Mouse (Mus musculus) intestine, embryonic 16.5 days (tissue): ENCODE data around the gene Btk. TPM values are rescaled to one million over a fixed set of nuclear protein-coding genes. Genes with fewer than 3 reads are reported as not detected.
"Not testable (repeated sequence)": the region's sequence is repeated elsewhere in the genome, so short reads cannot be mapped to it uniquely, and the experiment has no call there.

ENCODE experiments used
- ATAC-seq: fragments of 200-750 bp; cut with Nextera tagmentation; 2 replicates; pipeline ENCODE4 v1.8.0; 2017; ENCODE audit warnings: moderate TSS enrichment, moderate library complexity
- H3K27ac ChIP-seq: fragments of 300-500 bp; sonication (generic); 2 replicates; pipeline ENCODE4 v1.5.1; 2014; ENCODE audit warnings: mild to moderate bottlenecking, low read length
- H3K27me3 ChIP-seq: fragments of 300-500 bp; sonication (generic); replicated peaks from 2 replicates; pipeline ENCODE4 v1.6.1; 2014; ENCODE audit warnings: low read length, control low read depth, mixed read lengths; ENCODE audit not compliant: control insufficient read depth, insufficient read depth
- H3K36me3 ChIP-seq: fragments of 300-500 bp; sonication (generic); 2 replicates; pipeline ENCODE4 v1.6.1; 2014; ENCODE audit warnings: low read length, control low read depth; ENCODE audit not compliant: control insufficient read depth, insufficient read depth
- H3K4me1 ChIP-seq: fragments of 300-500 bp; sonication (generic); 2 replicates; pipeline ENCODE4 v1.6.1; 2014; ENCODE audit warnings: low read length, control low read depth, mixed read lengths; ENCODE audit not compliant: control insufficient read depth, insufficient read depth
- H3K4me2 ChIP-seq: fragments of 300-500 bp; sonication (generic); 2 replicates; pipeline ENCODE4 v1.6.1; 2014; ENCODE audit warnings: low read depth, low read length, control low read depth
- H3K4me3 ChIP-seq: fragments of 300-500 bp; sonication (generic); 2 replicates; pipeline ENCODE4 v1.5.1; 2014; ENCODE audit warnings: mild to moderate bottlenecking, low read length
- H3K9ac ChIP-seq: fragments of 300-500 bp; sonication (generic); 2 replicates; pipeline ENCODE4 v1.6.1; 2014; ENCODE audit warnings: low read depth, low read length
- H3K9me3 ChIP-seq: fragments of 300-500 bp; sonication (generic); 2 replicates; pipeline ENCODE4 v1.6.1; 2016; ENCODE audit warnings: low read length, control low read depth; ENCODE audit not compliant: control insufficient read depth
- WGBS: fragments of 180-500 bp; shearing (Covaris S2); extraction: QIAGEN DNeasy Blood & Tissue Kit; methylation state at CpG from one replicate; pipeline ENCODE4 v1.1.7; 2014; 5-methylcytosine and 5-hydroxymethylcytosine counted together
- polyA plus RNA-seq: library from polyadenylated mRNA; unstranded; fragments of >200 nt; fragmentation: Nextera tagmentation; extraction: Ambion mirVana; gene quantifications from 2 replicates; pipeline ENCODE4 v1.2.1, GENCODE M21; 2015

Btk gene
- polyA plus RNA-seq, 1 experiment from 2014 or later, result 1.0 TPM

DNA sequence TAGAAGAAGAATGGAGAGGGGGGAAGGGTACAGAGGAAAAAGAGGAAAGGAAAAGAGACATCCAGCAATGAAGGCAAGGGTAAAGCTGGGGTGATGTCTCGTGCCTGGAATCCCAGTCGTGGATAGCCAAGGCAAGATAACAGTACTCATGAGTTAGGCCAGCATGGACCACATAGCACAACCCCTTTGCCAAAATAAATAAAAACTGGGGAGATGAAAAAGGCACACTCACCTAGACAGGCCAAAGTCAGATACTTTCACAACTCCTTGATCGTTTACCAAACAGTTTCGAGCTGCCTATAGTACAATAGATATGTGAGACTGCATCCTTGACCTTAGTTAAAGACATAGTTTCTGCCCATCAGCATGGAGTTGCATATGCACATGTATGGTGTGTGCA, 36.0 kb downstream of the Btk start:
- Histone ChIP-seq H3K9me3 (no peaks in the 10 kb centered on the region), H3K4me3 (no peak overlapping the region), H3K27me3 (no peaks in the 10 kb centered on the region), H3K27ac (no peak overlapping the region), H3K4me1 (no peaks in the 10 kb centered on the region), H3K9ac (no peak overlapping the region), H3K36me3 (no peaks in the 10 kb centered on the region), H3K4me2 (no peak overlapping the region)
- ATAC-seq, result no peak
- 87% methylated on average over 4 of the region's 4 CpGs for WGBS

DNA sequence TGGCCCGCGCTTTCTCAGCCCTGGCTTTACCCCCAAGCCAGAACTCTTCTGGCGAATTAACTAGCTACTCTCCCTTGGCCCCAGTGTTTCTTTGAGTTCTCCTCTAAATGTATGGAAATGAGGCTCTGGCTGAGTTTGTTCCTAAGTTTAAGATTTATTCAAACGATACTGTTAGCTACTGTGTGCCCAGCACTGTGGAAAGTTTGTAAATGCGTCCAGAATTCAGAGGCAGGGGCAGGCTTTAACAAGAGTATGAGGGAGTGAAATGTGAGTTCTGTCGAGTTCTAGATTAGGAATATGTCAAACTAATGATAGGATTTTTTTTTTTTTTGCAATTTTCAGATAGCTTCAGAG, 41.4 kb downstream of the Btk start:
- H3K36me3 ChIP-seq, result no peaks in the 10 kb centered on the region
- peak overlapping the region; percentile 44; the same call in 1 of the 2 replicates for H3K4me2 ChIP-seq
- WGBS, result 13% methylated on average over 6 of the region's 6 CpGs
- no peaks in the 10 kb centered on the region for H3K27me3 ChIP-seq
- H3K4me1 ChIP-seq, result no peaks in the 10 kb centered on the region
- peak overlapping the region; percentile 86; the same call in 1 of the 2 replicates for H3K27ac ChIP-seq
- no peaks in the 10 kb centered on the region for H3K9me3 ChIP-seq
- peak overlapping the region; percentile 59 for H3K4me3 ChIP-seq
- ATAC-seq, result peak; percentile 41
- H3K9ac ChIP-seq, result peak overlapping the region; percentile 71

DNA sequence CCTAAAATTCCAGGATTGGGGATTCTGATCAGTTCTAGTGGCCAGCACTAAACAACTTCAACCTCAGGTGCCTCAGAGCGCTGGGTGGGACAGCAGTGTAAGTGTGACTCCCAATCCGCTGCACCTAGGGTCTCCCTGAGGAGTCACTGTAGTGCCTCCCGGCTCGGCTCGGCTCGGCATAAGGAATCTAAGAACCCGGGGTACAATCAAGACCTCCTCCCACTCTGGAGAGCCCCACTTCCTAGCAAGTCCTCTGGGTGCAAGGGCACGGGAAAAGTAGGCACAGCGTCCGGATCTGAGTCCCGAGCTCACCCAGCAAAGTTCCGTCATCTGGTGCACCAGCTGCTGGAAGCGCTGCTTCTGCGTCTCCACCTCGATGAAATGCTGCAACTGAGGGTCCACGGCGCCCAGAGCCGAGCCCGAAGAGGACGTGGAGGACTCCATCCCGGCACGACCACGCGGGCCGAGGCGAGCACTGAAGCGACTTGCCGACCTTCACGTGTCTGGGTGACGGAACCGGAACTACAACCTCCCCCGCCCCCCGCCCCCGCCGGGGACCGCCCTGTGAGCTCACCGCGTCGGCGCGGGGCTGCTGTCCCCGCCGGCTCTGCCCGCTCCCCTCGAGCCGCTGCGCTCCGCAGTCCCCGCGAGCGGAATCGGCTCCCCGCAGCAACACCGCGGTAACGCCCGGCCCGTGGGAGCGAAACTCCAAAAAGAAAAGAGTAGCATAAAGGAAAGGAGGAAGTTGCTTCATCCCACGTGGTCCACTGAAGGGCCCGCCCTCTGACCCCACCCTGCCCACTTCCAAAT, 42.0 kb downstream of the Btk start, which contains the start of gene Timm8a1:
TSS of gene Timm8a1 (minus strand) at position 721 of the 810 bp plus-strand sequence.
- Histone ChIP-seq H3K4me3 (peak within 1 kb of the TSS; percentile 59), H3K9me3 (no peaks in the 10 kb centered on the region), H3K27ac (peak within 1 kb of the TSS; percentile 86), H3K36me3 (no peaks in the 10 kb centered on the region), H3K4me1 (no peaks in the 10 kb centered on the region), H3K4me2 (peak within 1 kb of the TSS; percentile 44), H3K9ac (peak within 1 kb of the TSS; percentile 71), H3K27me3 (no peaks in the 10 kb centered on the region)
- peak; percentile 97 for ATAC-seq
- 30% methylated on average over 45 of the region's 61 CpGs for WGBS

DNA sequence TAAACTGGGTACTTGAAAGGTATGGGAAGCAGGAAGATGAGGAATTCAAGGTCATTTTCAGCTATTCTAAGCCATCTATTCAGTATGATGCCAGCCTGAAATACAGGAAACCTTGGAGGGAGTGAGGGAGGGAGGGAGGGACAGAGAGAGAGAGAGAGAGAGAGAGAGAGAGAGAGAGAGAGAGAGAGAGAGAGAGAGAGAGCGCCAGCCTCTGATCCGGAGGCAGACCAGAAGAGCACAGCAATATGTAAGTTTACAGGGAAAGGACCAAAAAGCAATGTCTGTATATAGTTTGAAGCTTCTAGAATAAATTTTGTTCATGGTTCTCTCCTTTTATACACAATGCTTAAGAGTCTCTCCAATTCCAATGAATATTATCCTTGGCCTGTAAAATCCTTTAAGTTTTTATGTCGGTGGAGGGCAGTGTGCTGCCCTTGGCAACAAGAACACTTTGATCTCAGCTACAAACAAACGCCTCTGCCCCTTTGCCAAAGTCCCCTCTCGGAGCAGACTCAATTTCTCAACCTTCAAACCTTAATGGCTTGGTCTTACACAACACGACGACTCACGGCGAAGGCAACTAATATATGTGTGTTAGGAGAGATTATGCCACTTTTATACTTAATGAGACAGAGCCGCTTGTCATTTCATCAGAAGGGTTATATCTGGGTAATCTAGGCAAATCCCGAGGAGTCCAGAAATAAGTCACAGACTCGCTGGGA, 42.8 kb downstream of the Btk start:
- Histone ChIP-seq H3K27ac (peak overlapping the region; percentile 76; the same call in 1 of the 2 replicates), H3K4me2 (peak overlapping the region; percentile 13), H3K36me3 (no peaks in the 10 kb centered on the region), H3K4me1 (no peaks in the 10 kb centered on the region), H3K4me3 (peak overlapping the region; percentile 59), H3K27me3 (no peaks in the 10 kb centered on the region), H3K9me3 (no peaks in the 10 kb centered on the region), H3K9ac (peak overlapping the region; percentile 71)
- ATAC-seq, result peak; percentile 53
- 24% methylated on average over 12 of the region's 12 CpGs for WGBS

DNA sequence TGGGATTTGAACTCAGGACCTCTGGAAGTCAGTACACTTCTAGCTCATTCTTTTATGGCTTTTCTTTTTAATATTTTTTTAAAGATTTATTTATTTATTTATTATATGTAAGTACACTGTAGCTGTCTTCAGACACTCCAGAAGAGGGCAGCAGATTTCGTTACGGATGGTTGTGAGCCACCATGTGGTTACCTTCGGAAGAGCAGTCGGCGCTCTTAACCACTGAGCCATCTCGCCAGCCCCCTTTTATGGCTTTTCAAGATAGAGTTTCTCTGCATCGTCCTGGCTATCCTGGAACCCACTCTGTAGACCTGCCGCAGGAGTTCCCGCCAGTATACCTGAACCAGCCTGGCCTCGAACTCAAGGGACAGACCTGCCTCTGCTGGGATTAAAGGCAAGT, 43.6 kb downstream of the Btk start:
- 85% methylated on average over 10 of the region's 10 CpGs for WGBS
- not testable (repeated sequence) for H3K9me3 ChIP-seq, H3K9ac ChIP-seq, ATAC-seq, H3K27ac ChIP-seq, H3K4me1 ChIP-seq, H3K27me3 ChIP-seq, H3K36me3 ChIP-seq
- H3K4me2 ChIP-seq, result peak overlapping the region; percentile 13; the same call in 1 of the 2 replicates
- H3K4me3 ChIP-seq, result peak overlapping the region; percentile 59; the same call in 1 of the 2 replicates

DNA sequence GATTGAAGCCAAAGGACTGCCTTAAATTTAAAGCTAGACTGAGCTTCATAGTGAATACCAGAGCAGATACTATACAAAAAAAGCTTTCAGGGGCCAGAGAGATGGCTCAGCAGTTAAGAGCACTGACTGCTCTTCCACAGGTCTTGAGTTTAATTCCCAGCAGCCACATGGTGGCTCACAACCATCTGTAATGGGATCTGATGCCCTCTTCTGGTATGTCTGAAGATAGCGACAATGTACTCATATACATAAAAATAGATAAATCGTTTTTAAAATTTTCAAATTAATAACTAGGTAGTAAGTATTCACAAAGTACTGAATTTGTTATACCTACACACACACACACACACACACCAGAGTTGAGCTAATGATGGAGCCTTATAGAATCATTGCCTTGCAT, 50.0 kb downstream of the Btk start:
- no peak overlapping the region for H3K9ac ChIP-seq
- H3K36me3 ChIP-seq, result no peaks in the 10 kb centered on the region
- H3K4me1 ChIP-seq, result no peaks in the 10 kb centered on the region
- no peak overlapping the region for H3K4me3 ChIP-seq
- ATAC-seq, result no peak
- no peak overlapping the region for H3K4me2 ChIP-seq
- no peak overlapping the region for H3K27ac ChIP-seq
- 84% methylated on average over 2 of the region's 2 CpGs for WGBS
- H3K9me3 ChIP-seq, result no peaks in the 10 kb centered on the region
- H3K27me3 ChIP-seq, result no peaks in the 10 kb centered on the region

DNA sequence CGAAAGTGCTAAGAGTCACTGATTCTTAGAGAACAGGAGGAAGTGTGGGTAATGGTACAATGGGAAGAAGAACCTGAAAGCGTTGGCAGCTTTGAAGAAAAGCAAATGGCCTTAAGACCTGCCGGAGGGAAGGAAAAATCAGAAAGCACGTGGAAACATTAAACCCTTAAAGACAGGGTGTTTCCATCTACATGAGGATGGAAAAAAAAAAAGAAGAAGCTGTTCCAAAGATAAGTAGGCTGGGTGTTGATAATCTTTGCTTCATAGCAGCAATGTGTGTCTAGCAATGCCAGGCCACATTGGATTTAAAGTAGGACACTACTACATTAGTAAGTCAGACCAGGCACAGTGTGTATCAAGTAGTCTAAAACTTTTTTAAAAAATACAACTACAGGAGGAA, 58.1 kb downstream of the Btk start:
- no peaks in the 10 kb centered on the region for H3K4me1 ChIP-seq
- H3K36me3 ChIP-seq, result no peaks in the 10 kb centered on the region
- no peak overlapping the region for H3K4me2 ChIP-seq
- H3K9ac ChIP-seq, result no peak overlapping the region
- H3K9me3 ChIP-seq, result no peaks in the 10 kb centered on the region
- H3K27ac ChIP-seq, result no peak overlapping the region
- H3K4me3 ChIP-seq, result no peak overlapping the region
- WGBS, result 78% methylated on average over 4 of the region's 4 CpGs
- no peak for ATAC-seq
- no peaks in the 10 kb centered on the region for H3K27me3 ChIP-seq

DNA sequence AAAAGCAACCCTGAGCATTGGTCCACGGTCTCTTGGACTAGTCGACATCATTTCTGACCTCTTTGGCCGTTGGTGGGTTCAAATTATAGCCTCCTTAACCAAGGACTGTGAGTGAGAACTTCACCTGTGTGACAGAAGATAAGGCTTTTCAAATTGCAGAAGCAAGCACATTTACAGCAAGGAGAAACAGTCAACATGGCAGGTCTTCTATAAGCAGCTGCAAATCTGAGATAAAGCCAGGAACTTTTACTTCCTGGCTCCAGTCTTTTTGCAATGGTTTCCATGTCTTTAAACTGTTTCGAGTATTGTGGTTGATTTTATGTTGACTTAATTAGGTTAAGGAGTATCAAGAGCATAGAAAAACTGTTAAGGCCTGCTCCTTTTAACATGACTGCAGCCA, 59.6 kb downstream of the Btk start:
- Histone ChIP-seq H3K4me3 (no peak overlapping the region), H3K4me1 (no peaks in the 10 kb centered on the region), H3K9me3 (no peaks in the 10 kb centered on the region), H3K27me3 (no peaks in the 10 kb centered on the region), H3K27ac (no peak overlapping the region), H3K36me3 (no peaks in the 10 kb centered on the region), H3K4me2 (no peak overlapping the region), H3K9ac (no peak overlapping the region)
- WGBS, result 80% methylated on average over 4 of the region's 4 CpGs
- ATAC-seq, result no peak

DNA sequence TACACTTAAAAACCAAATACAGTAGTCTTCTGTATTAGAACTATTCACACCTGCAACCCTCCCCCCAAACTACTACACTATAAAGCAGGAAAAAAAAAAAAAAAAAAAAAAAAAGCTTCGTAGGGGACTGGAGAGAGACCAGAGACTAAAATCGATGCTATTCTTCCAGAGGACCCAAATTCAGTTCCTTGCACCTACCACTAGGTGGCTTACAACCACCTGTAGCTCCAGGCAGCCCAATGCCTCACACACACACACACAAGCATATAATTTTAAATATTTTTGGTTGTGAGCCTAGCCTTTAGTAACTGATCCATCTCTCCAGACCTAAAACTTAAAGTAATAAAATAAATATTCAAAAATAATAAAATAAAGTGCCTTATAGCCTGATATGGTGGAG, 73.9 kb downstream of the Btk start:
- WGBS, result 34% methylated on average over 2 of the region's 2 CpGs
- ATAC-seq, result no peak
- H3K4me1 ChIP-seq, result no peaks in the 10 kb centered on the region
- no peak overlapping the region for H3K4me2 ChIP-seq
- no peak overlapping the region for H3K4me3 ChIP-seq
- no peaks in the 10 kb centered on the region for H3K27me3 ChIP-seq
- H3K9ac ChIP-seq, result no peak overlapping the region
- H3K9me3 ChIP-seq, result no peaks in the 10 kb centered on the region
- H3K27ac ChIP-seq, result no peak overlapping the region
- no peaks in the 10 kb centered on the region for H3K36me3 ChIP-seq
